Mouse (Mus musculus) liver, embryonic 14.5 days (tissue): ENCODE results near the gene Orc3. TPM values are rescaled to one million over a fixed set of nuclear protein-coding genes. Genes with fewer than 3 reads are reported as not detected.

Experiments
- ATAC-seq: fragments of 200-750 bp; cut with Nextera tagmentation; 2 replicates; pipeline ENCODE4 v1.8.0; 2017; ENCODE audit warnings: moderate number of reproducible peaks, mild to moderate bottlenecking, moderate library complexity; ENCODE audit not compliant: insufficient read depth
- DNase-seq, 3 experiments: peaks; one replicate each; pipeline ENCODE4 v3.0.0-alpha.2; 2012 to 2013; ENCODE audit warnings: low read depth in 3 of 3, low spot score in 3 of 3
- H3K27ac ChIP-seq: fragments of 300-500 bp; sonication (generic); 2 replicates; pipeline ENCODE4 v1.5.1; 2014; ENCODE audit warnings: moderate library complexity, mild to moderate bottlenecking, control low read depth, inconsistent platforms
- H3K27me3 ChIP-seq: fragments of 300-500 bp; sonication (generic); 2 replicates; pipeline ENCODE4 v1.6.1; 2014; ENCODE audit warnings: mild to moderate bottlenecking, low read length, moderate library complexity; ENCODE audit not compliant: control insufficient read depth, insufficient read depth
- H3K36me3 ChIP-seq: fragments of 300-500 bp; sonication (generic); replicated peaks from 2 replicates; pipeline ENCODE4 v1.6.1; 2014; ENCODE audit warnings: low read depth; ENCODE audit not compliant: control insufficient read depth, insufficient read depth
- H3K4me1 ChIP-seq, 2 experiments: fragments of 200-500 bp in 1 of 2; fragments of 300-500 bp in 1 of 2; sonication (generic) in 1 of 2; replicated peaks; 2 replicates each; pipeline ENCODE4 v1.6.1; 2012 to 2014; ENCODE audit warnings: antibody characterized with exemption in 1 of 2, inconsistent platforms in 1 of 2, low read length in 1 of 2; ENCODE audit not compliant: control insufficient read depth in 2 of 2, insufficient read depth in 2 of 2
- H3K4me2 ChIP-seq: fragments of 300-500 bp; sonication (generic); 2 replicates; pipeline ENCODE4 v1.6.1; 2014; ENCODE audit warnings: low read depth, mild to moderate bottlenecking, control low read depth, moderate library complexity
- H3K4me3 ChIP-seq, 2 experiments: fragments of 200-500 bp in 1 of 2; fragments of 300-500 bp in 1 of 2; sonication (generic) in 1 of 2; 2 replicates each; pipeline ENCODE4 v1.5.1; 2012 to 2014; ENCODE audit warnings: low read depth in 2 of 2, low read length in 2 of 2, mild to moderate bottlenecking in 2 of 2, control low read depth in 1 of 2, inconsistent platforms in 1 of 2, moderate library complexity in 1 of 2; ENCODE audit not compliant: insufficient read depth in 1 of 2
- H3K9ac ChIP-seq: fragments of 300-500 bp; sonication (generic); replicated peaks from 2 replicates; pipeline ENCODE4 v1.6.1; 2014; ENCODE audit warnings: mild to moderate bottlenecking, control low read depth, moderate library complexity
- H3K9me3 ChIP-seq: fragments of 300-500 bp; sonication (generic); 2 replicates; pipeline ENCODE4 v1.6.1; 2016; ENCODE audit warnings: low read length, mixed read lengths; ENCODE audit not compliant: control insufficient read depth
- CTCF ChIP-seq: IDR thresholded peaks from 2 replicates; pipeline ENCODE4 v1.5.1; 2016; ENCODE audit warnings: antibody characterized with exemption, low read depth, control low read depth
- EP300 ChIP-seq: IDR thresholded peaks from 2 replicates; pipeline ENCODE4 v1.6.1; 2016; ENCODE audit warnings: antibody characterized with exemption, low read depth
- WGBS: fragments of 180-500 bp; shearing (Covaris S2); extraction: QIAGEN DNeasy Blood & Tissue Kit; methylation state at CpG from one replicate; pipeline ENCODE4 v1.1.7; 2014; ENCODE audit not compliant: insufficient replicate concordance; 5-methylcytosine and 5-hydroxymethylcytosine counted together
- polyA plus RNA-seq, 2 experiments: library from polyadenylated mRNA; depleted of rRNA in 1 of 2; stranded (reverse) in 1 of 2; unstranded in 1 of 2; fragments of >200 nt; fragmentation: Nextera tagmentation in 1 of 2; extraction: Ambion mirVana in 1 of 2; gene quantifications; 2 replicates each; pipeline versions ENCODE4 v1.2.1 to v1.2.3; 2012 to 2014

The Orc3 gene
- polyA plus RNA-seq, 2 experiments: 21.9 to 45.0 TPM

GRCm38 (mm10) chr4:34616146-34616545 is 1.4 kb upstream of the Orc3 start:
- DNase-seq (no peak), ATAC-seq (no peak)
- no peaks in the 10 kb centered on the region for H3K9me3 ChIP-seq
- no peak overlapping the region for H3K27ac ChIP-seq
- 50% methylated on average over 8 of the region's 8 CpGs for WGBS
- H3K36me3 ChIP-seq: no peaks in the 10 kb centered on the region
- H3K4me1 ChIP-seq: peaks cover 14 to 18% of the 10 kb centered on the region in 2 experiments
- H3K4me2 ChIP-seq: peak overlapping the region; percentile 83
- peak overlapping the region; percentile 80 to 86; a peak in 3 of 4 replicates for H3K4me3 ChIP-seq
- H3K9ac ChIP-seq: peak overlapping the region; percentile 94
- no peak for TF ChIP-seq CTCF
- TF ChIP-seq EP300: no peak
- no peaks in the 10 kb centered on the region for H3K27me3 ChIP-seq

GRCm38 (mm10) chr4:34615303-34615702 is 559 bp upstream of the Orc3 start:
- H3K9ac ChIP-seq: peak overlapping the region; percentile 94
- no peak for TF ChIP-seq EP300
- H3K4me3 ChIP-seq: peak overlapping the region; percentile 80 to 86
- 2% methylated on average over 13 of the region's 13 CpGs for WGBS
- no peaks in the 10 kb centered on the region for H3K27me3 ChIP-seq
- ATAC-seq (no peak), DNase-seq (peak in 1 of 3 experiments; percentile 13)
- H3K36me3 ChIP-seq: no peaks in the 10 kb centered on the region
- H3K4me1 ChIP-seq: peaks cover 14 to 18% of the 10 kb centered on the region in 2 experiments
- no peaks in the 10 kb centered on the region for H3K9me3 ChIP-seq
- peak overlapping the region; percentile 19; the same call in 1 of the 2 replicates for H3K27ac ChIP-seq
- peak overlapping the region; percentile 83 for H3K4me2 ChIP-seq

GRCm38 (mm10) chr4:34613571-34614145 is 1.1 kb downstream of the Orc3 start:
- no peak for TF ChIP-seq EP300
- no peak for TF ChIP-seq CTCF
- Histone ChIP-seq H3K9me3 (no peaks in the 10 kb centered on the region), H3K27ac (0 out of 2 replicates have a peak overlapping the region, but pooled peaks have one; percentile 4), H3K9ac (peak overlapping the region; percentile 94), H3K4me1 (peaks cover 14 to 18% of the 10 kb centered on the region in 2 experiments), H3K27me3 (no peaks in the 10 kb centered on the region), H3K4me3 (peak overlapping the region; percentile 80 to 86), H3K36me3 (peaks cover 3% of the 10 kb centered on the region), H3K4me2 (peak overlapping the region; percentile 83)
- 60% methylated on average over 6 of the region's 6 CpGs for WGBS
- no peak for ATAC-seq
- no peak for DNase-seq

GRCm38 (mm10) chr4:34606658-34607057 is 8.1 kb downstream of the Orc3 start:
- Histone ChIP-seq H3K36me3 (peaks cover 21% of the 10 kb centered on the region), H3K27me3 (no peaks in the 10 kb centered on the region), H3K4me2 (no peak overlapping the region), H3K4me3 (no peak overlapping the region), H3K9me3 (no peaks in the 10 kb centered on the region), H3K4me1 (no peaks in the 10 kb centered on the region), H3K27ac (no peak overlapping the region), H3K9ac (no peak overlapping the region)
- ATAC-seq: no peak
- TF ChIP-seq CTCF (no peak), EP300 (no peak)
- no peak for DNase-seq
- WGBS: 89% methylated on average over 10 of the region's 10 CpGs

- Histone ChIP-seq H3K9ac (no peak overlapping the region), H3K4me2 (no peak overlapping the region), H3K9me3 (no peaks in the 10 kb centered on the region), H3K27ac (no peak overlapping the region), H3K4me3 (no peak overlapping the region), H3K4me1 (no peaks in the 10 kb centered on the region), H3K27me3 (no peaks in the 10 kb centered on the region), H3K36me3 (peaks cover 32% of the 10 kb centered on the region)
- DNase-seq (no peak), ATAC-seq (no peak)
- TF ChIP-seq EP300: no peak
- no peak for TF ChIP-seq CTCF
- 88% methylated on average over 6 of the region's 6 CpGs for WGBS
These were observed 11.6 kb downstream of the Orc3 start for GRCm38 (mm10) chr4:34603123-34603522.
